Mouse (Mus musculus) liver, embryonic 14.5 days (tissue): Measurements from ENCODE around the gene Sf3a2.

ENCODE experiments used
- CTCF ChIP-seq: IDR thresholded peaks from 2 replicates; pipeline ENCODE4 v1.5.1; 2016; ENCODE audit warnings: antibody characterized with exemption, low read depth, control low read depth
- EP300 ChIP-seq: IDR thresholded peaks from 2 replicates; pipeline ENCODE4 v1.6.1; 2016; ENCODE audit warnings: antibody characterized with exemption, low read depth

- TF ChIP-seq CTCF, result no peak
- TF ChIP-seq EP300, result no peak
Observed at GRCm38 (mm10) chr10:80806341-80807056, 8.5 kb downstream of the Sf3a2 start.
